Mouse (Mus musculus): ENCODE measurements at regions not wholly inside any gene's neighbourhood (a gene's known extent, or its start where the extent isn't known, plus 50 kb on each side); places are given as distances from the start of the nearest gene placed in this dataset.

- no peak for TF ChIP-seq CTCF (IDR thresholded peaks at IDR 0.05; ENCODE audit: low read depth, low read length)
- TF ChIP-seq POLR2A (IDR thresholded peaks at IDR 0.05; ENCODE audit: borderline replicate concordance, low read depth, low read length), result no peak
Measured at GRCm38 (mm10) chr1:51535414-51535813, 57.2 kb upstream of the Nabp1 start.

All from bone marrow macrophage, adult 2 months (primary cell).